Mouse (Mus musculus) midbrain, postnatal 0 days (tissue): ENCODE results near the gene Zfp644. TPM values are rescaled to one million over a fixed set of nuclear protein-coding genes. Genes with fewer than 3 reads are reported as not detected.

Source experiments
- ATAC-seq: fragments of 200-750 bp; cut with Nextera tagmentation; 2 replicates; pipeline ENCODE4 v1.8.0; 2017; ENCODE audit warnings: moderate number of reproducible peaks, mild to moderate bottlenecking, moderate TSS enrichment, moderate library complexity; ENCODE audit not compliant: low FRiP score
- DNase-seq: peaks from one replicate; pipeline ENCODE4 v3.0.0-alpha.2; 2015; ENCODE audit warnings: low spot score
- H3K27ac ChIP-seq: fragments of 300-500 bp; sonication (generic); 2 replicates; pipeline ENCODE4 v1.5.1; 2014; ENCODE audit warnings: low read depth, mild to moderate bottlenecking, low read length, mixed read lengths
- H3K27me3 ChIP-seq: fragments of 300-500 bp; sonication (generic); 2 replicates; pipeline ENCODE4 v1.6.1; 2014; ENCODE audit warnings: low read length, control low read depth, mixed read lengths; ENCODE audit not compliant: insufficient read depth
- H3K36me3 ChIP-seq: fragments of 300-500 bp; sonication (generic); 2 replicates; pipeline ENCODE4 v1.6.1; 2014; ENCODE audit warnings: low read length, control low read depth, mixed read lengths; ENCODE audit not compliant: insufficient read depth
- H3K4me1 ChIP-seq: fragments of 300-500 bp; sonication (generic); 2 replicates; pipeline ENCODE4 v1.6.1; 2014; ENCODE audit warnings: mild to moderate bottlenecking, control low read depth, antibody characterized with exemption, low read length, mixed read lengths; ENCODE audit not compliant: insufficient read depth
- H3K4me2 ChIP-seq: fragments of 300-500 bp; sonication (generic); 2 replicates; pipeline ENCODE4 v1.6.1; 2014; ENCODE audit warnings: low read depth, mild to moderate bottlenecking, low read length, mixed read lengths; ENCODE audit not compliant: poor library complexity, severe bottlenecking
- H3K4me3 ChIP-seq: fragments of 300-500 bp; sonication (generic); 2 replicates; pipeline ENCODE4 v1.5.1; 2014; ENCODE audit warnings: low read depth, mild to moderate bottlenecking, low read length, moderate library complexity
- H3K9ac ChIP-seq: fragments of 300-500 bp; sonication (generic); replicated peaks from 2 replicates; pipeline ENCODE4 v1.6.1; 2014; ENCODE audit warnings: mild to moderate bottlenecking, low read length, moderate library complexity, mixed read lengths; ENCODE audit not compliant: poor library complexity, severe bottlenecking
- H3K9me3 ChIP-seq: fragments of 300-500 bp; sonication (generic); 2 replicates; pipeline ENCODE4 v1.6.1; 2016; ENCODE audit warnings: low read length, control low read depth
- CTCF ChIP-seq: IDR thresholded peaks from 2 replicates; pipeline ENCODE4 v1.5.1; 2016; ENCODE audit warnings: antibody characterized with exemption, mild to moderate bottlenecking
- WGBS: fragments of 180-500 bp; shearing (Covaris S2); extraction: QIAGEN DNeasy Blood & Tissue Kit; methylation state at CpG from one replicate; pipeline ENCODE4 v1.1.7; 2014; 5-methylcytosine and 5-hydroxymethylcytosine counted together
- polyA plus RNA-seq: library from polyadenylated mRNA; unstranded; fragments of >200 nt; fragmentation: Nextera tagmentation; extraction: Ambion mirVana; gene quantifications from 2 replicates; pipeline ENCODE4 v1.2.1, GENCODE M21; 2015
- total RNA-seq: library from RNA; depleted of rRNA; stranded (reverse); fragments of >200 nt; gene quantifications from 2 replicates; pipeline ENCODE4 v1.2.3, GENCODE M21; 2014

The Zfp644 gene
- total and polyA plus RNA-seq, 2 experiments from 2014 or later, result 72.2 to 89.7 TPM

DNA sequence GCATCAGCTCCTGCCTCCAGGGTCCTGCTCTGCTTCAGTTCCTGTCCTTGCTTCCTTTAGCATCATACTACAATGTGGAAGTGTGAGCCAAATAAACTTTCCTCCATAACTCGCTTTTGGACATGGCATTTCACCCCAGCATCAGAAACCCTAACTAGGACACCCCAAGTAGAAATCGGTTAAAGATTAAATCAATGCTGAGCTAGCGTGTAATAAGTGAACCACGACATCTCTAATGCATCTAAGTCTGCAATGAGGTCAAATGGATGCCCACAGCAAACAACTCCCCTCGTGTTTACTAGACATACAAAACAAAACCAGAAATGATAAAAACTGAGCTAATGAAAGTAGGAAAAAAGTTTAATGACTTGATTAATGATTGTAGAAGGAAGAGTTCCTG is 92.7 kb downstream of the Zfp644 start:
- DNase-seq (no peak), ATAC-seq (no peak)
- WGBS, result 94% methylated on average over 5 of the region's 5 CpGs
- TF ChIP-seq CTCF, result no peak
- Histone ChIP-seq H3K4me2 (no peak overlapping the region), H3K36me3 (0 out of 2 replicates have a peak, but pooled peaks cover 5% of the 10 kb centered on the region), H3K27ac (no peak overlapping the region), H3K9ac (no peak overlapping the region), H3K4me3 (no peak overlapping the region), H3K9me3 (no peaks in the 10 kb centered on the region), H3K4me1 (no peaks in the 10 kb centered on the region), H3K27me3 (no peaks in the 10 kb centered on the region)

DNA sequence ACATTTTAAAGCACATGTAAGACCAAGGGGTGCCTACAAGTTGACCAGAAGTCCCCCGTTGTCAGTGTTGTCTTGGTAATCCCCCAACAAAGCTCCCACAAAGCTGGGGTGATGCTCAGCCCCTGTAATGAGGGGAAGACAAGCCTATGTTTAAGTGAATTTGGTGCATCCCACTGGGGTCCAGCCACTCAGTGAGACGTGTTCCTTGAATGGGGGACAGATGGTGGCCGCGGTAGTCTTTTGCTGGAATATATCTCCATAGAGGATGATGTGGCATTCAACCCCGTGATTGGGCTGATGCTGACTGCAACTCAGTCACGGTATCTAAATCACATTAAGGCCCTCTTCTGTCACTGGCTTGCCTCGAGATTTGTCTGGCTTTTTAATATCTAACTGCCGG is 97.6 kb downstream of the Zfp644 start:
- no peaks in the 10 kb centered on the region for H3K27me3 ChIP-seq
- no peak overlapping the region for H3K4me3 ChIP-seq
- 32% methylated on average over 8 of the region's 8 CpGs for WGBS
- no peak overlapping the region for H3K4me2 ChIP-seq
- DNase-seq (peak; percentile 48), ATAC-seq (no peak)
- H3K4me1 ChIP-seq, result no peaks in the 10 kb centered on the region
- H3K9ac ChIP-seq, result no peak overlapping the region
- peaks cover 5% of the 10 kb centered on the region; the same call in 1 of the 2 replicates for H3K36me3 ChIP-seq
- TF ChIP-seq CTCF, result no peak
- H3K27ac ChIP-seq, result no peak overlapping the region
- H3K9me3 ChIP-seq, result no peaks in the 10 kb centered on the region

DNA sequence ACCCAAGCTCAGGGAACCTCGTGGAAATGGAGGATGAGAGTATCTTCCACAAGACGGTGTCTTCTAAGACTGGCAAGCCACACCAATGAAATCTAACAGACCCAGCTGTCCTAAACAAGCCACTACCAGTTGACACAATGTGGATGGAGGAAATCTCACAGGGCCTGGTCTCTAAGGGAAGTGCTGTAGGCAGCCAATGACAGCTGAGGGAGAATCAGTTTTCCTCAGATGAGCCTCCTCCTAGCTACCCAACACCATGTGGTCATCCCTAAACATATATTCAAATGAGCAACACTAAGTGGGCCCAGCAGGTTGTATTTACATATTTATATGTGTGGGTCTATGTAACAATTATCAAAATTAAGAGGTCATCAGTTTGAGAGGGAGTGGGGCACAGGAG is 99.6 kb downstream of the Zfp644 start:
- no peak overlapping the region for H3K4me2 ChIP-seq
- 77% methylated on average over 2 of the region's 2 CpGs for WGBS
- H3K27me3 ChIP-seq, result no peaks in the 10 kb centered on the region
- ATAC-seq, result no peak
- H3K36me3 ChIP-seq, result peaks cover 2% of the 10 kb centered on the region; the same call in 1 of the 2 replicates
- DNase-seq, result no peak
- no peak overlapping the region for H3K9ac ChIP-seq
- no peak overlapping the region for H3K27ac ChIP-seq
- no peak overlapping the region for H3K4me3 ChIP-seq
- no peaks in the 10 kb centered on the region for H3K9me3 ChIP-seq
- no peaks in the 10 kb centered on the region for H3K4me1 ChIP-seq
- TF ChIP-seq CTCF, result no peak

DNA sequence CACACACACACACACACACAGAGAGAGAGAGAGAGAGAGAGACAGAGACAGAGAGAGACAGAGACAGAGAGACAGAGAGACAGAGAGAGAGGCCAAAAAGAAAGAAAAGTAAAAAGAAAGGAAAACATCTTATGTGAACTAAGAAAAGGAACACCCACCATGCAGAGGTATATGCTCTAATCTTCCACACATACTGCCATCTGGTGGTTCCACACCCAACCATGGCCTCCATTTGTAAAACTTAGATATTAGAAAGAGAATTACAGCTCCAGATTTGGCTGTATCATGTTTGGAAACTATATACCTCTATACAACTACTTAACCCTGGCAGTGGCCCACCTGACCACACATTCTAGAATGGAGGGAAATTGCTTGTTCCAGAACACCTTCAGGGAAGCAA is 102.7 kb downstream of the Zfp644 start:
- no peaks in the 10 kb centered on the region for H3K4me1 ChIP-seq
- DNase-seq (no peak), ATAC-seq (no peak)
- no peak overlapping the region for H3K4me3 ChIP-seq
- no peak overlapping the region for H3K4me2 ChIP-seq
- H3K36me3 ChIP-seq, result peaks cover 3% of the 10 kb centered on the region; the same call in 1 of the 2 replicates
- no peak overlapping the region for H3K27ac ChIP-seq
- no peaks in the 10 kb centered on the region for H3K9me3 ChIP-seq
- peak; percentile 60 for TF ChIP-seq CTCF
- no peaks in the 10 kb centered on the region for H3K27me3 ChIP-seq
- H3K9ac ChIP-seq, result no peak overlapping the region

DNA sequence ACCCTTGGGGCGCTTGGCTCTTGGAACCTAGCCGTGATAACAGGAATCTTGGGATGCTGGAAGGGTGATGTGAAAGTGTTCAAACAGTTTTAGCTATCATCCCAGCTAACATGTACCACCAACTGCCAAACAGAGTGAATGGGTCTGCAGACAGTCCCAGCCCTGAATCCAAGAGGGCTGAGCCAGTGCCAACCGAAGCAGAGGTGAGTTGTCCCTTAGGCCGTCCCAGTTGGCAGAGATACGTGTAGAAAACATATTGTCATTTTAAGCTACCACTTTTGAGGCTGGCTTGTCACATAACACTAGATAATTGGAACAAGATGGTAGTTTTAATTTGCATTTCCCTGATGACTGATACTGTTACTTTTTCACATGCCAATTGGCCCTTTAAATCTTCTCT is 106.4 kb downstream of the Zfp644 start:
- ATAC-seq, result no peak
- Histone ChIP-seq H3K36me3 (peaks cover 5% of the 10 kb centered on the region; the same call in 1 of the 2 replicates), H3K27ac (no peak overlapping the region), H3K4me2 (no peak overlapping the region), H3K4me1 (no peaks in the 10 kb centered on the region), H3K9me3 (no peaks in the 10 kb centered on the region), H3K27me3 (no peaks in the 10 kb centered on the region), H3K9ac (no peak overlapping the region), H3K4me3 (no peak overlapping the region)
- WGBS, result 82% methylated on average over 5 of the region's 5 CpGs
- DNase-seq, result no peak
- TF ChIP-seq CTCF, result no peak

DNA sequence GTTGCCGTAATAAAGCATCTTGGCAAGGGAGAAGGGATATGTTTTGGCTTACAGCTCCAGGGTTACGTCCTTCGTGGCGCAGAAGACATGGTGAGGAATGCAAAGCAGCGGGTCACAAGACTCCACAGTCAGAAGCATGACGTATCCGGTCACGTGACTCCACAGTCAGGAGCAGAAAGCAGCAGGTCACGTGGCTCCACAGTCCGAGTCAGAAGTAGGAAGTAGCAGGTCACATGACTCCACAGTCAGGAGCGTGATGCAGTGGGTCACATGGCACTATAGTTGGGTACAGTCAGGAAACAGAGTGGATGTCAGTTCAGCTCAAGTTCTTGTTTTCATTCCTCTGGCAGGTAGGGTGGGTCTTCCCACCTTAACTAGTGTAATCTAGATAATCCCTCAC is 107.4 kb downstream of the Zfp644 start:
- no peak for ATAC-seq
- Histone ChIP-seq H3K4me2 (no peak overlapping the region), H3K9ac (no peak overlapping the region), H3K36me3 (peaks cover 5% of the 10 kb centered on the region; the same call in 1 of the 2 replicates), H3K27ac (no peak overlapping the region), H3K27me3 (no peaks in the 10 kb centered on the region), H3K4me3 (no peak overlapping the region), H3K9me3 (no peaks in the 10 kb centered on the region), H3K4me1 (no peaks in the 10 kb centered on the region)
- no peak for DNase-seq
- no peak for TF ChIP-seq CTCF
- 93% methylated on average over 11 of the region's 11 CpGs for WGBS
